Mouse (Mus musculus) brain, embryonic 14.5 days (tissue): ENCODE data around the gene Trmt1.

ENCODE experiments used
- CTCF ChIP-seq: fragments of 200-500 bp; IDR thresholded peaks from 2 replicates; pipeline ENCODE4 v1.5.1; 2012; ENCODE audit warnings: inconsistent platforms, mild to moderate bottlenecking, moderate library complexity, borderline replicate concordance; ENCODE audit not compliant: insufficient read depth, insufficient read length; ENCODE audit errors: extremely low read depth
- POLR2A ChIP-seq: fragments of 200-500 bp; IDR thresholded peaks from 2 replicates; pipeline ENCODE4 v1.6.1; 2012; ENCODE audit warnings: mild to moderate bottlenecking, inconsistent platforms, borderline replicate concordance; ENCODE audit not compliant: poor library complexity, insufficient read depth, insufficient read length, severe bottlenecking; ENCODE audit errors: extremely low read depth

DNA sequence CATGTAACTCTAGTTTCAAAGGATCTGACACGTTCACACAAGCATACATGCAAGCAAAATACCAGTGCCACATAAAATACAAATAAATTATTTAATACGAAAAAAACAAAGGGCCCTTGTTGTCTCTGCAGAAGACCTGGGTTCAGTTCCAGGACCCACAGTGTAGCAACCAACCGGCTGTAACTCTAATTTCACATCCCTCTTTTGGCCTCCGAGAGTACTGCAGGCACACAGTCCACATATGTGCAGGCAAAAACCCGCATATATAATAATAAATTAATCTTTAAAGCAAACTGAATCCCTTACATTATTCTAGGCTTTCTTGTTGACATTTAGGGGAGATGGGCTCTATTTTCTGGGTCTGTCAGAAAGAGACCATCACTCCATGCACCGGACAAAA is 39.3 kb upstream of the Trmt1 start:
- TF ChIP-seq CTCF = peak; percentile 33; the same call in 1 of the 2 replicates
- TF ChIP-seq POLR2A = no peak
